Mouse (Mus musculus) intestine, embryonic 15.5 days (tissue): ENCODE measurements at regions not wholly inside any gene's neighbourhood (a gene's known extent, or its start where the extent isn't known, plus 50 kb on each side); places are given as distances from the start of the nearest gene placed in this dataset.

ENCODE experiments used
- ATAC-seq: fragments of 200-750 bp; cut with Nextera tagmentation; 2 replicates; pipeline ENCODE4 v1.8.0; 2017; ENCODE audit warnings: moderate TSS enrichment, moderate library complexity
- H3K27ac ChIP-seq: fragments of 300-500 bp; sonication (generic); 2 replicates; pipeline ENCODE4 v1.5.1; 2015; ENCODE audit warnings: mild to moderate bottlenecking, inconsistent platforms
- H3K27me3 ChIP-seq: fragments of 300-500 bp; sonication (generic); replicated peaks from 2 replicates; pipeline ENCODE4 v1.6.1; 2015; ENCODE audit warnings: inconsistent platforms
- H3K36me3 ChIP-seq: fragments of 300-500 bp; sonication (generic); 2 replicates; pipeline ENCODE4 v1.6.1; 2015; ENCODE audit warnings: inconsistent platforms
- H3K4me1 ChIP-seq: fragments of 300-500 bp; sonication (generic); replicated peaks from 2 replicates; pipeline ENCODE4 v1.6.1; 2015; ENCODE audit warnings: inconsistent platforms
- H3K4me2 ChIP-seq: fragments of 300-500 bp; sonication (generic); replicated peaks from 2 replicates; pipeline ENCODE4 v1.6.1; 2015; ENCODE audit warnings: mild to moderate bottlenecking, inconsistent platforms
- H3K4me3 ChIP-seq: fragments of 300-500 bp; sonication (generic); replicated peaks from 2 replicates; pipeline ENCODE4 v1.5.1; 2015; ENCODE audit warnings: inconsistent platforms
- H3K9ac ChIP-seq: fragments of 300-500 bp; sonication (generic); 2 replicates; pipeline ENCODE4 v1.6.1; 2015; ENCODE audit warnings: inconsistent platforms
- H3K9me3 ChIP-seq: fragments of 300-500 bp; sonication (generic); 2 replicates; pipeline ENCODE4 v1.6.1; 2016; ENCODE audit warnings: inconsistent platforms
- WGBS: fragments of 180-500 bp; shearing (Covaris S2); methylation state at CpG from one replicate; pipeline ENCODE4 v1.1.7; 2015; 5-methylcytosine and 5-hydroxymethylcytosine counted together

GRCm38 (mm10) chr5:54741440-54741839, 743.1 kb downstream of the Stim2 start:
- Histone ChIP-seq H3K4me3 (no peak overlapping the region), H3K9me3 (no peaks in the 10 kb centered on the region), H3K4me1 (no peaks in the 10 kb centered on the region), H3K9ac (no peak overlapping the region), H3K4me2 (no peak overlapping the region), H3K27ac (no peak overlapping the region), H3K36me3 (no peaks in the 10 kb centered on the region), H3K27me3 (no peaks in the 10 kb centered on the region)
- no peak for ATAC-seq

- Histone ChIP-seq H3K27me3 (no peaks in the 10 kb centered on the region), H3K4me1 (no peaks in the 10 kb centered on the region), H3K27ac (no peak overlapping the region), H3K9ac (no peak overlapping the region), H3K4me3 (no peak overlapping the region), H3K9me3 (no peaks in the 10 kb centered on the region), H3K4me2 (no peak overlapping the region), H3K36me3 (no peaks in the 10 kb centered on the region)
- 58% methylated on average over 2 of the region's 2 CpGs for WGBS
- no peak for ATAC-seq
Observed at GRCm38 (mm10) chr5:54746973-54747372, 748.7 kb downstream of the Stim2 start.

GRCm38 (mm10) chr5:54753372-54753771, 755.1 kb downstream of the Stim2 start:
- H3K4me1 ChIP-seq: no peaks in the 10 kb centered on the region
- H3K4me3 ChIP-seq: no peak overlapping the region
- no peaks in the 10 kb centered on the region for H3K36me3 ChIP-seq
- ATAC-seq: no peak
- no peaks in the 10 kb centered on the region for H3K9me3 ChIP-seq
- WGBS: 71% methylated on average over 1 of the region's 1 CpGs
- H3K27me3 ChIP-seq: no peaks in the 10 kb centered on the region
- H3K27ac ChIP-seq: no peak overlapping the region
- H3K4me2 ChIP-seq: no peak overlapping the region
- H3K9ac ChIP-seq: no peak overlapping the region

- no peaks in the 10 kb centered on the region for H3K36me3 ChIP-seq
- no peak overlapping the region for H3K4me3 ChIP-seq
- H3K27me3 ChIP-seq: no peaks in the 10 kb centered on the region
- WGBS: 79% methylated on average over 3 of the region's 3 CpGs
- H3K4me1 ChIP-seq: no peaks in the 10 kb centered on the region
- no peaks in the 10 kb centered on the region for H3K9me3 ChIP-seq
- no peak overlapping the region for H3K27ac ChIP-seq
- no peak overlapping the region for H3K9ac ChIP-seq
- H3K4me2 ChIP-seq: no peak overlapping the region
- ATAC-seq: no peak
Observed at GRCm38 (mm10) chr5:54759657-54760056, 761.4 kb downstream of the Stim2 start.

- Histone ChIP-seq H3K9me3 (no peaks in the 10 kb centered on the region), H3K27ac (no peak overlapping the region), H3K4me1 (no peaks in the 10 kb centered on the region), H3K36me3 (no peaks in the 10 kb centered on the region), H3K9ac (no peak overlapping the region), H3K27me3 (no peaks in the 10 kb centered on the region), H3K4me2 (no peak overlapping the region), H3K4me3 (no peak overlapping the region)
- ATAC-seq: no peak
- 66% methylated on average over 1 of the region's 1 CpGs for WGBS
Observed at GRCm38 (mm10) chr5:54763019-54763418, 764.7 kb downstream of the Stim2 start.

GRCm38 (mm10) chr5:54796953-54797450, 798.7 kb downstream of the Stim2 start:
- Histone ChIP-seq H3K9ac (no peak overlapping the region), H3K4me1 (no peaks in the 10 kb centered on the region), H3K4me3 (no peak overlapping the region), H3K4me2 (no peak overlapping the region), H3K27me3 (no peaks in the 10 kb centered on the region), H3K9me3 (no peaks in the 10 kb centered on the region), H3K27ac (no peak overlapping the region), H3K36me3 (no peaks in the 10 kb centered on the region)
- WGBS: 25% methylated on average over 6 of the region's 6 CpGs
- peak; percentile 73; the same call in 1 of the 2 replicates for ATAC-seq

GRCm38 (mm10) chr5:54827076-54827475, 828.8 kb downstream of the Stim2 start:
- no peak for ATAC-seq
- WGBS: 81% methylated on average over 2 of the region's 2 CpGs
- no peak overlapping the region for H3K9ac ChIP-seq

More at GRCm38 (mm10) chr5:54827076-54827475, 828.8 kb downstream of the Stim2 start:
- H3K36me3 ChIP-seq: no peaks in the 10 kb centered on the region
- H3K4me3 ChIP-seq: no peak overlapping the region
- H3K27me3 ChIP-seq: no peaks in the 10 kb centered on the region
- H3K27ac ChIP-seq: no peak overlapping the region
- no peaks in the 10 kb centered on the region for H3K9me3 ChIP-seq
- H3K4me1 ChIP-seq: no peaks in the 10 kb centered on the region
- no peak overlapping the region for H3K4me2 ChIP-seq
